Mouse (Mus musculus) liver, adult 2 months (tissue): ENCODE results near the gene Gm21885. TPM values are rescaled to one million over a fixed set of nuclear protein-coding genes. Genes with fewer than 3 reads are reported as not detected.

ENCODE experiments used
- DNase-seq: peaks from one replicate; pipeline ENCODE4 v3.0.0-alpha.2; 2011; ENCODE audit warnings: low read depth, low spot score; ENCODE audit errors: extremely low read depth
- H3K27ac ChIP-seq: fragments of 200-500 bp; replicated peaks from 2 replicates; pipeline ENCODE4 v1.5.1; 2012; ENCODE audit warnings: low read depth, mild to moderate bottlenecking, control low read depth, inconsistent platforms, low read length; ENCODE audit not compliant: insufficient read depth
- H3K27me3 ChIP-seq: fragments of 200-500 bp; 2 replicates; pipeline ENCODE4 v1.6.1; 2012; ENCODE audit warnings: mild to moderate bottlenecking, moderate library complexity, low read length, inconsistent platforms; ENCODE audit not compliant: control insufficient read depth, insufficient read depth
- H3K36me3 ChIP-seq: fragments of 200-500 bp; 2 replicates; pipeline ENCODE4 v1.6.1; 2012; ENCODE audit warnings: low read length, inconsistent platforms; ENCODE audit not compliant: control insufficient read depth, insufficient read depth
- H3K4me1 ChIP-seq: fragments of 200-500 bp; 2 replicates; pipeline ENCODE4 v1.6.1; 2011; ENCODE audit warnings: low read length; ENCODE audit not compliant: control insufficient read depth, insufficient read depth
- H3K4me3 ChIP-seq: fragments of 200-500 bp; 2 replicates; pipeline ENCODE4 v1.5.1; 2011; ENCODE audit warnings: low read depth, mild to moderate bottlenecking, control low read depth, low read length, moderate library complexity; ENCODE audit not compliant: insufficient read depth
- H3K79me2 ChIP-seq: fragments of 200-500 bp; 2 replicates; pipeline ENCODE4 v1.6.1; 2012; ENCODE audit warnings: inconsistent platforms, mild to moderate bottlenecking, low read length, moderate library complexity; ENCODE audit not compliant: control insufficient read depth, insufficient read depth
- H3K9ac ChIP-seq: fragments of 200-500 bp; 2 replicates; pipeline ENCODE4 v1.6.1; 2012; ENCODE audit warnings: low read depth, mild to moderate bottlenecking, control low read depth, inconsistent platforms, low read length
- CTCF ChIP-seq: fragments of 200-500 bp; IDR thresholded peaks from 2 replicates; pipeline ENCODE4 v1.5.1; 2011; ENCODE audit warnings: low read depth, low read length, control low read depth
- POLR2A ChIP-seq: fragments of 200-500 bp; IDR thresholded peaks from 2 replicates; pipeline ENCODE4 v1.6.1; 2011; ENCODE audit warnings: low read length, control low read depth; ENCODE audit not compliant: insufficient read depth; ENCODE audit errors: extremely low read depth
- WGBS: fragments of 180-500 bp; shearing (Covaris S2); methylation state at CpG from one replicate; pipeline ENCODE4 v1.1.7; 2018; 5-methylcytosine and 5-hydroxymethylcytosine counted together
- polyA plus RNA-seq: library from polyadenylated mRNA; depleted of rRNA; stranded (reverse); fragments of >200 nt; gene quantifications from 2 replicates; pipeline ENCODE4 v1.2.3, GENCODE M21; 2012
- total RNA-seq: library from RNA; depleted of rRNA; stranded (reverse); fragments of >200 nt; gene quantifications from 2 replicates; pipeline ENCODE4 v1.2.3, GENCODE M21; 2014

Gm21885 gene
- total and polyA plus RNA-seq, 2 experiments, result 0.49 TPM; not detected in 1

DNA sequence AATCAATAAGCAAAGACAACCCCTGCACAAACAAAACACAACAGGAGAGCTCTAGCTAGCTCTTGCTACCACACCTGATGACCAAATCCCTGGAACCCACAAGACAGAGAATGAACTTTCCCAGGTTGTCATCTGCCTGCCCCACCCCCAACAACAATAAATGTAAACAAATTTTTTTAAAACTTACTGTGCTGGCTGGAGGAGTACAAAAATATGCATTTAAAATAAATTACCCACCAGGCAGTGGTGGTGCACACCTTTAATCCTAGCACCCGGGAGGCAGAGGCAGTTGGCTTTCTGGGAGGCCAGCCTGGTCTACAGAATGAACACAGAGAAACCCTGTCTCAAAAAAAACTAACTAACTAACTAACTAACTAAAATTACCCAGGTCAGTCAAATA, 35.3 kb downstream of the Gm21885 start:
- Histone ChIP-seq H3K27me3 (no peaks in the 10 kb centered on the region), H3K4me3 (no peak overlapping the region), H3K4me1 (peaks cover 31% of the 10 kb centered on the region), H3K9ac (no peak overlapping the region), H3K27ac (no peak overlapping the region), H3K36me3 (no peaks in the 10 kb centered on the region; the same call in 1 of the 2 replicates), H3K79me2 (peaks cover 61% of the 10 kb centered on the region; the same call in 1 of the 2 replicates)
- DNase-seq, result no peak
- WGBS, result 33% methylated on average over 1 of the region's 1 CpGs
- TF ChIP-seq CTCF, result no peak
- TF ChIP-seq POLR2A, result no peak

- H3K27me3 ChIP-seq, result no peaks in the 10 kb centered on the region
- H3K4me3 ChIP-seq, result no peak overlapping the region
- no peak overlapping the region for H3K9ac ChIP-seq
- 35% methylated on average over 4 of the region's 4 CpGs for WGBS
- no peaks in the 10 kb centered on the region; the same call in 1 of the 2 replicates for H3K36me3 ChIP-seq
- DNase-seq, result no peak
- H3K4me1 ChIP-seq, result peaks cover 30% of the 10 kb centered on the region
- H3K27ac ChIP-seq, result 0 out of 2 replicates have a peak overlapping the region, but pooled peaks have one; percentile 11
- H3K79me2 ChIP-seq, result peaks cover 58% of the 10 kb centered on the region; the same call in 1 of the 2 replicates
- TF ChIP-seq CTCF, result no peak
- no peak for TF ChIP-seq POLR2A
These were observed 35.8 kb downstream of the Gm21885 start for GRCm38 (mm10) chr11:94317515-94317914.

GRCm38 (mm10) chr11:94318056-94318455, 36.4 kb downstream of the Gm21885 start:
- Histone ChIP-seq H3K79me2 (peaks cover 53% of the 10 kb centered on the region; the same call in 1 of the 2 replicates), H3K4me3 (no peak overlapping the region), H3K36me3 (no peaks in the 10 kb centered on the region), H3K27me3 (no peaks in the 10 kb centered on the region), H3K27ac (0 out of 2 replicates have a peak overlapping the region, but pooled peaks have one; percentile 20), H3K4me1 (peaks cover 31% of the 10 kb centered on the region), H3K9ac (no peak overlapping the region)
- WGBS, result 25% methylated on average over 5 of the region's 5 CpGs
- peak; percentile 77 for DNase-seq
- no peak for TF ChIP-seq CTCF
- TF ChIP-seq POLR2A, result no peak

DNA sequence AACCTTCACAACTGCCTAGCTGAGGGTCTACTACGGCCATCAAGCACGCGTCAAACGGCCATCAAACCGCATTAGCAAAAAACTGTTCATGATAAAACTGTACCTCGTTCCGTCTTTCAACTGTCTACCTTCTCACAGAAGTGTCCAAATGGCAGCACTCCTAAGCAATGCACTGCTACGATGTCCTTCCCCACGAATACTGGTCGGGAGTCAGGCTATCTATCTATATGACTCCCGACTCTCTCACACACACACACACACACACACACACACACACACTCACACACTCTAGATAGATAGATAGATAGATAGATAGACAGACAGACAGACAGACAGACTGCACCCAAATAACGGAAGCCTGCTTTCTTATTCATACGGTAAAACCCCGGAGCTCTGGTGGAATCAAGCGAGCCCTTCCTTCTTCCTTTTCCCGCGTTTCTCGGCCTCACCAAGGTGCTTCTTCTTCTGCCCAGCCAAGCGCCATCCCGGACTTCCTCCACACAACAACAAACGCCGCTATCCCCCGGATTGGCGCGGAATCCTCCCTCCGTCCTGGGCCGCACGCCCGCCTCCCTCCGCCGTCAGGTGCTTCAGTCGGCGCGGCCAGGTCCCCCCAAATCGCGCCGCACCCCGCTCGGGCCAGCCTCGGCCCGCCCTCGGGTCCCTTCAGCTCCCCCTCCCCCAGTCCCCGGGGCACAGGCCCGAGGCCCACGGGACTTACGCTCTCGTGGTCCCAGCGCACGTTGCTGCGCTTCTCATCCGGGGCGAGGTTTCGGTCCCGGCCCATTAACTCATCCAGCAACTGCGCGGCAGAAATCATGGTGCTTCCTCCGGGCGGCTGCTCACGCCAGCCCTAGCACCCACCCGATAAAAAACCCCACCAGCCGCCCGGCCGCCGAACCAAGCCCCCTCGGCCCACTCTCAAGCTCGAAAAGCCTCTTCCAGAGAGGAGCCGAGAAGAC, 39.6 kb downstream of the Gm21885 start:
- DNase-seq, result peak; percentile 64
- WGBS, result under 1% methylated on average over 67 of the region's 67 CpGs
- H3K4me1 ChIP-seq, result peaks cover 23% of the 10 kb centered on the region
- peak overlapping the region; percentile 97 for H3K4me3 ChIP-seq
- H3K27me3 ChIP-seq, result no peaks in the 10 kb centered on the region
- H3K9ac ChIP-seq, result peak overlapping the region; percentile 98
- H3K36me3 ChIP-seq, result no peaks in the 10 kb centered on the region
- peaks cover 38% of the 10 kb centered on the region; the same call in 1 of the 2 replicates for H3K79me2 ChIP-seq
- TF ChIP-seq POLR2A (no peak), CTCF (no peak)
- H3K27ac ChIP-seq, result peak overlapping the region; percentile 90

- Histone ChIP-seq H3K27ac (peak within 1 kb of the TSS; percentile 90), H3K9ac (peak within 1 kb of the TSS; percentile 98), H3K4me1 (peaks cover 22% of the 10 kb centered on the region), H3K27me3 (no peaks in the 10 kb centered on the region), H3K36me3 (no peaks in the 10 kb centered on the region), H3K79me2 (peaks cover 34% of the 10 kb centered on the region; the same call in 1 of the 2 replicates), H3K4me3 (peak within 1 kb of the TSS; percentile 97)
- TF ChIP-seq POLR2A (peak; percentile 84; the same call in 1 of the 2 replicates), CTCF (no peak)
- peak; percentile 74 for DNase-seq
- under 1% methylated on average over 36 of the region's 36 CpGs for WGBS
These were observed 40.3 kb downstream of the Gm21885 start, which contains the start of gene Luc7l3 for GRCm38 (mm10) chr11:94321931-94322400. Luc7l3 (minus strand) TSS chr11:94321988.
